In genomic region chr6:85450697-85451663, GRCm38 (mm10) we compare ENCODE assay signal across 7 mouse cellular contexts. TPM values are rescaled to one million over a fixed set of nuclear protein-coding genes. Genes with fewer than 3 reads are reported as not detected.
A peak's percentile ranks its signal among the peaks of the same experiment; 100 is the strongest.
DNase-seq lines count a peak whose midpoint lies in the region; ATAC-seq lines count a peak whose summit lies in the region.

Gene Cct7 (plus strand): TSS chr6:85451514.

- intact Hi-C loops in left cerebral cortex, postnatal 36 days (cut with DNase I), result loop anchor here (1.0 to 5.0 kb wide), 3 partner anchors 19 to 136 kb away; partner anchors contain the start of genes Alms1 and Fbxo41

- H3K9me3 ChIP-seq in intestine, embryonic 16.5 days (ENCODE audit: control insufficient read depth, low read length), result no peaks in the 10 kb centered on the region
- H3K9me3 ChIP-seq in midbrain, embryonic 11.5 days (ENCODE audit: control insufficient read depth, low read length), result no peaks in the 10 kb centered on the region

- peaks cover 24% of the 10 kb centered on the region for H3K4me1 ChIP-seq in intestine, embryonic 16.5 days (ENCODE audit: control insufficient read depth, insufficient read depth, low read length)
- peaks cover 21% of the 10 kb centered on the region for H3K4me1 ChIP-seq in midbrain, embryonic 11.5 days (ENCODE audit: control insufficient read depth, insufficient read depth, low read length)

- H3K4me3 ChIP-seq in intestine, embryonic 16.5 days (ENCODE audit: low read length), result peak within 1 kb of the TSS; percentile 55
- H3K4me3 ChIP-seq in midbrain, embryonic 11.5 days (ENCODE audit: low read depth, low read length), result peak within 1 kb of the TSS; percentile 44

- 2% methylated on average over 91 of the region's 96 CpGs for WGBS in intestine, embryonic 16.5 days
- WGBS in midbrain, embryonic 11.5 days, result 2% methylated on average over 88 of the region's 96 CpGs

- peak; percentile 98 for DNase-seq in adrenal gland, adult 8-10 months
- DNase-seq in embryo, embryonic 9.5 days (ENCODE audit: extremely low spot score), result peak; percentile 95
- peak; percentile 97 to 100 for DNase-seq in gastrocnemius, postnatal 4 days (ENCODE audit: low spot score in 2 of 2)
- DNase-seq in left cerebral cortex, postnatal 36 days (ENCODE audit: low spot score in 2 of 2), result peak; percentile 99 to 100
- peak; percentile 99 for DNase-seq in midbrain, embryonic 11.5 days (ENCODE audit: low spot score, missing footprints)
- DNase-seq in skeletal muscle tissue, adult 2 months (ENCODE audit: low read depth, low spot score), result peak; percentile 98

- H3K36me3 ChIP-seq in intestine, embryonic 16.5 days (ENCODE audit: control insufficient read depth, insufficient read depth, low read length), result 0 out of 2 replicates have a peak, but pooled peaks cover 3% of the 10 kb centered on the region
- H3K36me3 ChIP-seq in midbrain, embryonic 11.5 days (ENCODE audit: control insufficient read depth, insufficient read depth, low read length), result peaks cover 4% of the 10 kb centered on the region; the same call in 1 of the 2 replicates

- H3K27me3 ChIP-seq in intestine, embryonic 16.5 days (replicated peaks; ENCODE audit: control insufficient read depth, insufficient read depth, low read length), result no peaks in the 10 kb centered on the region
- H3K27me3 ChIP-seq in midbrain, embryonic 11.5 days (ENCODE audit: control insufficient read depth, insufficient read depth, low read length), result no peaks in the 10 kb centered on the region

- H3K4me2 ChIP-seq in intestine, embryonic 16.5 days (ENCODE audit: low read depth, low read length), result peak within 1 kb of the TSS; percentile 90
- peak within 1 kb of the TSS; percentile 96 for H3K4me2 ChIP-seq in midbrain, embryonic 11.5 days

- peak within 1 kb of the TSS; percentile 98 for H3K27ac ChIP-seq in intestine, embryonic 16.5 days (ENCODE audit: low read length)
- peak within 1 kb of the TSS; percentile 81 for H3K27ac ChIP-seq in midbrain, embryonic 11.5 days (ENCODE audit: low read depth, low read length)

- ATAC-seq in intestine, embryonic 16.5 days, result peak; percentile 97
- ATAC-seq in midbrain, embryonic 11.5 days (ENCODE audit: low FRiP score), result peak; percentile 95

- peak within 1 kb of the TSS; percentile 81 for H3K9ac ChIP-seq in intestine, embryonic 16.5 days (ENCODE audit: low read depth, low read length)
- H3K9ac ChIP-seq in midbrain, embryonic 11.5 days (ENCODE audit: low read length), result peak within 1 kb of the TSS; percentile 90

RNA-seq across cellular contexts. Expression of gene Cct7, which starts in this region (rescaled TPM):
- total RNA-seq in adrenal gland, adult 8-10 months (2022), result 100 to 1,000 TPM; 236 to 295 (median 271) TPM
- total RNA-seq in gastrocnemius, postnatal 4 days (2021), result 100 to 1,000 TPM; 194 to 199 TPM
- polyA plus RNA-seq in intestine, embryonic 16.5 days (2015; fragmentation: Nextera tagmentation; extraction: Ambion mirVana), result 417 and 458 TPM in 2 replicates
- total RNA-seq in left cerebral cortex, postnatal 36 days (2021), result 100 to 1,000 TPM; 203 to 224 TPM
- polyA plus RNA-seq in midbrain, embryonic 11.5 days (2014; fragmentation: Nextera tagmentation; extraction: Ambion mirVana), result 666 and 672 TPM in 2 replicates

Comparison
In these comparisons a context has a peak if more than half of its experiments do, and no peak if none do; other contexts are left out.
1. Peak in every context shown above with its lines: DNase-seq, ATAC-seq, H3K4me3 ChIP-seq and H3K27ac ChIP-seq.